Comparison of ENCODE assay signal across 11 mouse cellular contexts in the genomic region with DNA sequence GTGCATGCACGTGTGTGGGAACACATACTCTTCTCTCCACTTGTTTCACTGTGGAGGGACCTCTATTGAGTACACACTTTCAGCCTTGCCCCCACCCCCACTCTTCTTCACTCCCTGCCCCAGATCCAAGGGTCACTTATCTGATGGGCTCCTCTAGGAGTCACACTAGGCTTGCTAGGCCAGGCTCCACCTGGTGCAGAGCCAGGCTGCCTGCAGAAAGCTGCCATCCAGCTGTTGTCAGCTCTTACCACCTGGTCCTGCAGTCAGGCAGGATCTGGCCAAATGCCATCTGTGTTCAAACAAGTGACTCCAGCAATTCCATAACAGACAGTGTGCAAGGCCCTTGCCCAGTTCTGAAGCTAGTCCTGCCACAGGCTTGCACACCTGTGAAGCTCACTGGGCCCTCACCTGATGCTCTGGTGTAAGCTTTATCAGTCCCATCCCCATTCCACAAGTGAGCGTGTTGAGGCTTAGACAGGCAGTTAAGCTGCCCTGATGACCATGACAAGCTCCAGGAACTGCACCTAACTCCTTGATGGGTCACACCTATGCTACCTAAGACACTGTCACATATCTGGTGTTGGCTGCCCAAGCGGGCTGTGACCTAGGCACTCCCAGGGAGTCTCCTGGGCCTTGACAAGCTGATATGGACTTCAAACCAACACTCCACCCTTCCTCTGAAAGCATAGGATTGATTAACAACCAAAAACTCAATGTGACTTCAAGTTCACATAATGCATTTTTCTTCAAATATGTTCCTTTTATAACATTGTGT. TPM values are rescaled to one million over a fixed set of nuclear protein-coding genes. Genes with fewer than 3 reads are reported as not detected.
DNase-seq lines count a peak whose midpoint lies in the region; ATAC-seq and TF ChIP-seq lines count a peak whose summit lies in the region.
"Had no signal": no experiment of that assay in that cellular context is flagged by ENCODE, and none has a peak within 500 bp of the region (broad histone marks: within the 10 kb centered on the region; RNA-seq: fewer than 3 reads in every experiment).

No protein-coding gene starts in this region.

- H3K9ac ChIP-seq in limb, embryonic 14.5 days (ENCODE audit: low read depth, low read length, severe bottlenecking) = no peak overlapping the region
- H3K9ac ChIP-seq in heart, embryonic 15.5 days = no peak overlapping the region
- no peak overlapping the region; the same call in 1 of the 2 replicates for H3K9ac ChIP-seq in stomach, embryonic 16.5 days (ENCODE audit: low read length)
- H3K9ac ChIP-seq: midbrain, embryonic 12.5 days had no signal

- TF ChIP-seq CTCF in left cerebral cortex, adult 2 months (IDR thresholded peaks at IDR 0.05) = no peak

- no peak overlapping the region for H3K4me2 ChIP-seq in limb, embryonic 14.5 days (replicated peaks; ENCODE audit: low read depth, low read length, severe bottlenecking)
- H3K4me2 ChIP-seq in heart, embryonic 15.5 days = no peak overlapping the region
- H3K4me2 ChIP-seq in stomach, embryonic 16.5 days (ENCODE audit: low read depth, low read length) = no peak overlapping the region
- H3K4me2 ChIP-seq: midbrain, embryonic 12.5 days had no signal

- H3K36me3 ChIP-seq in limb, embryonic 14.5 days (ENCODE audit: control insufficient read depth, insufficient read depth, low read length) = no peaks in the 10 kb centered on the region
- H3K36me3 ChIP-seq in limb, embryonic 10.5 days = no peaks in the 10 kb centered on the region
- no peaks in the 10 kb centered on the region for H3K36me3 ChIP-seq in heart, embryonic 15.5 days
- no peaks in the 10 kb centered on the region for H3K36me3 ChIP-seq in stomach, embryonic 16.5 days (ENCODE audit: control insufficient read depth, insufficient read depth, low read length)
- H3K36me3 ChIP-seq: midbrain, embryonic 12.5 days had no signal

- ATAC-seq in limb, embryonic 14.5 days (ENCODE audit: low FRiP score, low read depth) = peak; percentile 32; the same call in 1 of the 2 replicates
- no peak for ATAC-seq in heart, embryonic 15.5 days (replicated peaks; ENCODE audit: insufficient number of reproducible peaks, insufficient read depth, low FRiP score, low read depth)
- ATAC-seq in stomach, embryonic 16.5 days (ENCODE audit: insufficient read depth, low FRiP score) = peak; percentile 53
- no peak for ATAC-seq in inflammation-experienced regulatory T-cells, adult 6 months
- ATAC-seq: Patski had no signal

- intact Hi-C loops in left cerebral cortex, adult 2 months (cut with DNase I) = no loop called here

- WGBS in limb, embryonic 14.5 days = 72% methylated on average over 3 of the region's 3 CpGs
- 75% methylated on average over 3 of the region's 3 CpGs for WGBS in limb, embryonic 10.5 days
- whole genome bisulfite sequencing in heart, embryonic 15.5 days = 63% methylated on average over 3 of the region's 3 CpGs
- 56% methylated on average over 3 of the region's 3 CpGs for WGBS in stomach, embryonic 16.5 days

- no peak overlapping the region for H3K4me3 ChIP-seq in limb, embryonic 14.5 days (replicated peaks; ENCODE audit: low read length)
- no peak overlapping the region for H3K4me3 ChIP-seq in limb, embryonic 10.5 days
- H3K4me3 ChIP-seq in heart, embryonic 15.5 days = no peak overlapping the region
- no peak overlapping the region for H3K4me3 ChIP-seq in stomach, embryonic 16.5 days (replicated peaks; ENCODE audit: low read length)
- no peak overlapping the region for H3K4me3 ChIP-seq in left cerebral cortex, adult 2 months
- H3K4me3 ChIP-seq: midbrain, embryonic 12.5 days had no signal

- H3K27me3 ChIP-seq in limb, embryonic 14.5 days (ENCODE audit: control insufficient read depth, insufficient read depth, low read length) = no peaks in the 10 kb centered on the region
- peaks cover 18% of the 10 kb centered on the region; the same call in 1 of the 2 replicates for H3K27me3 ChIP-seq in limb, embryonic 10.5 days (ENCODE audit: low read depth, poor library complexity, severe bottlenecking)
- H3K27me3 ChIP-seq in heart, embryonic 15.5 days = no peaks in the 10 kb centered on the region
- H3K27me3 ChIP-seq in stomach, embryonic 16.5 days (ENCODE audit: control insufficient read depth, insufficient read depth, low read length) = no peaks in the 10 kb centered on the region
- H3K27me3 ChIP-seq: Patski had no signal

- no peak for DNase-seq in limb, embryonic 14.5 days (ENCODE audit: low spot score)
- no peak for DNase-seq in limb, embryonic 10.5 days (ENCODE audit: low spot score)
- peak; percentile 86 for DNase-seq in liver
- DNase-seq in left cerebral cortex, adult 2 months (ENCODE audit: extremely low spot score in 1 of 2, low spot score in 2 of 2) = no peak
- no peak for DNase-seq in embryo, embryonic 10 days (ENCODE audit: low spot score)
- DNase-seq: cerebellum, postnatal 36 days had no signal

- TF ChIP-seq POLR2A in limb, embryonic 14.5 days (IDR thresholded peaks at IDR 0.05; ENCODE audit: borderline replicate concordance, extremely low read depth, insufficient read depth, insufficient read length) = no peak

- H3K9me3 ChIP-seq in limb, embryonic 14.5 days (ENCODE audit: control insufficient read depth, low read length) = no peaks in the 10 kb centered on the region
- H3K9me3 ChIP-seq in limb, embryonic 10.5 days (replicated peaks) = no peaks in the 10 kb centered on the region
- H3K9me3 ChIP-seq in heart, embryonic 15.5 days (replicated peaks) = no peaks in the 10 kb centered on the region
- no peaks in the 10 kb centered on the region for H3K9me3 ChIP-seq in stomach, embryonic 16.5 days (replicated peaks; ENCODE audit: control insufficient read depth, low read length)
- H3K9me3 ChIP-seq: midbrain, embryonic 12.5 days had no signal

- H3K4me1 ChIP-seq in limb, embryonic 14.5 days (ENCODE audit: control insufficient read depth, insufficient read depth, low read length) = peaks cover 26% of the 10 kb centered on the region
- peaks cover 52% of the 10 kb centered on the region for H3K4me1 ChIP-seq in limb, embryonic 10.5 days
- H3K4me1 ChIP-seq in heart, embryonic 15.5 days (replicated peaks) = peaks cover 69% of the 10 kb centered on the region
- H3K4me1 ChIP-seq in stomach, embryonic 16.5 days (ENCODE audit: control insufficient read depth, insufficient read depth, low read length) = peaks cover 72% of the 10 kb centered on the region
- H3K4me1 ChIP-seq: midbrain, embryonic 12.5 days had no signal

- H3K27ac ChIP-seq in limb, embryonic 14.5 days (replicated peaks; ENCODE audit: low read depth, low read length) = no peak overlapping the region
- no peak overlapping the region for H3K27ac ChIP-seq in limb, embryonic 10.5 days
- H3K27ac ChIP-seq in heart, embryonic 15.5 days = peak overlapping the region; percentile 20; the same call in 1 of the 2 replicates
- peak overlapping the region; percentile 66 for H3K27ac ChIP-seq in stomach, embryonic 16.5 days (ENCODE audit: low read length)
- no peak overlapping the region for H3K27ac ChIP-seq in left cerebral cortex, adult 2 months
- H3K27ac ChIP-seq: midbrain, embryonic 12.5 days had no signal

RNA-seq across cellular contexts. Expression of a gene that starts 7.9 kb away (rescaled TPM):
- polyA plus RNA-seq in limb, embryonic 14.5 days (2012; rRNA removed) = 52.3 and 56.6 TPM in 2 replicates
- 26.7 and 32.9 TPM in 2 replicates for polyA plus RNA-seq in limb, embryonic 14.5 days (2014; fragmentation: Nextera tagmentation; extraction: Ambion mirVana)
- polyA plus RNA-seq in limb, embryonic 10.5 days (2016; fragmentation: Nextera tagmentation; extraction: Ambion mirVana) = 4.1 and 7.2 TPM in 2 replicates
- polyA plus RNA-seq in heart, embryonic 15.5 days (2015; fragmentation: Nextera tagmentation; extraction: Ambion mirVana) = 24.4 and 59.4 TPM in 2 replicates
- polyA plus RNA-seq in stomach, embryonic 16.5 days (2015; fragmentation: Nextera tagmentation; extraction: Ambion mirVana) = 112 and 127 TPM in 2 replicates
- 10 to 100 TPM; 12.8 to 17.8 TPM for total RNA-seq in left cerebral cortex, adult 2 months (2021)
- 100 to 1,000 TPM; 528 to 940 (median 825) TPM for polyA plus RNA-seq in inflammation-experienced regulatory T-cells, adult 6 months (2017; shearing (Covaris generic))

Comparison
In these comparisons a context has a peak if more than half of its experiments do, and no peak if none do; other contexts are left out.
1. ATAC-seq: peak in limb, embryonic 14.5 days (single experiment) and stomach, embryonic 16.5 days (single experiment); none in heart, embryonic 15.5 days (single experiment) and inflammation-experienced regulatory T-cells, adult 6 months (single experiment).
2. H3K27ac ChIP-seq: peak in heart, embryonic 15.5 days (single experiment) and stomach, embryonic 16.5 days (single experiment); none in limb, embryonic 14.5 days (single experiment), limb, embryonic 10.5 days (single experiment) and left cerebral cortex, adult 2 months (single experiment).